Mouse (Mus musculus) cerebellum, adult 9-11 months (tissue): ENCODE data around the gene Zfp276.
"Not testable (repeated sequence)": the region's sequence is repeated elsewhere in the genome, so short reads cannot be mapped to it uniquely, and the experiment has no call there.

Experiments used
- DNase-seq: peaks from one replicate; pipeline ENCODE4 v3.0.0; 2022

Gene Zfp276

DNA sequence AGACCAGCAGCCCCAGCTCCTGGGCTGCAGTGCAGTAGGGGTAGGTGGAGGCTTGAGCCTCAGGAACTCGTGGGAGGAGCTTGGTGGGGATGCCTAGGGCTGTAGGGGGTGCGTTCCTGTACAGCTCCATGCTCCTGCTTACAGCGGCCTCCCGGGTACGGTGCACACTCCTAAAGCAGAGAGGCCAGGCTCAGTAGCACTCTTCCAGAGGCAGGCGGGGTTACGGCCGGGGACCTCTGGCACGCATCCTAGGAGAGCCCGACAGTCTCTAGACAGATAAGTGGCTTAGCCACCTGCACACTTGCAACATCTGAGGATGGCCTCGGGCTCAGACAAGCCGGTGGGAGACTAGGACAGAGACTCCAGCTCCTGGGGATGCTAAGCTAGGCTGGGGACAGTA, 8.5 kb upstream of the Zfp276 start:
- DNase-seq: no peak

DNA sequence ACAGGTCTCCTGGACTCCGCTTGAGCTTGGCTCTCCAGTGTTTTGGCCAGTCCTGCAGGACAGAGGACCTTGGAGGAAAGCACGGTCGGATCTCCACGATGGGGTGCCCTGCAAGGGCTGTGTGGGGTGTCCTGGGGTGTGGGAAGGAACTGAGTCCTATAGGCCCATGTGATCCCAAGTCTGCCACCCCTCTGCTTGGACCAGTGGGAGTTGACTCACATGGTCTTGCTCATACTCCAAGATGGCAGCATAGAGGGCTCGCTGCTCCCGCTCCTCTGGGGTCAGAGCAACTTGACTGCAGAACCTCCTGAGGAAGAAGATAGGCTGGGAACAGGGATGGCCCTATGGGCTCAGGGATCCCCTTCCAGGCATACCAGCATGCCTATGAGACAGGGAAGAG, 6.2 kb upstream of the Zfp276 start:
- DNase-seq: no peak

DNA sequence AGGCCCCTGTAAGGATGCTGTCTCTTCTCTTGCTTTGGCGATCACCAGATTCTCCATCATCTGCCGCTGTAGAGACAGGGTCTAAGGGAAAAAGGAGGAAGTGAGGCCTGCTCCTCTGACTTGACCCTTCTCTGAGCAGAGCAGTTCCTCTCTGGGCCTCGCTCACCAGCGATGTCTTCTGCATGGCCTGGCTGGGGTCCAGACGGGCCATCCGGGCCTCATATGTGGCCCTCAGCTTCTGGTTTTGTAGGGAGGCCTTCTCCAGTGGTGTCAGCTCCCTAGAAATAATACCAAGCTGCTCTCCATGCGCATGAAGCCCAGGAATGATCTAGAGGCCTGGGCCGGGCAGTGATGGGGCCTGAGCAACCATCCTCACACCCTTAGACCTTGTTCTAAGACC, 5.4 kb upstream of the Zfp276 start:
- no peak for DNase-seq

DNA sequence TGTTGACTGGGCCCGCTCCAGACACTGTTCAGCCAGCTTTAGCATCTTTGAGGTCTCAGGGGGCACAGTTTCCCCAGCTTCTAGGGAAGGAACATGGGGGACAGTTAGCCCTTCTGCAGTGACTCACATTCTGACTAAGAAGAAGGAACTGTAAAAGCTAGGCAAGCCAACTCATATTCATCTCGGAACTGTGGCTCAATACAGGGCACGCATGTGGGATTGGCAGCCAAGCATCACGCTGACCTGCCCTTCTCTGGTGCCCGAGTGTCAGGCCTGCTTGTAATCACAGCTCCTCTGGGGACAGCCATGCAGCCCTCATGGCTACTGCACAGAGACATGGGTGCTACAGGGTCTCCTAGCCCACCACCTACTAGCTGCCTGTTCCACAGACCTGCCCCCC, 3.1 kb upstream of the Zfp276 start:
- DNase-seq: no peak

DNA sequence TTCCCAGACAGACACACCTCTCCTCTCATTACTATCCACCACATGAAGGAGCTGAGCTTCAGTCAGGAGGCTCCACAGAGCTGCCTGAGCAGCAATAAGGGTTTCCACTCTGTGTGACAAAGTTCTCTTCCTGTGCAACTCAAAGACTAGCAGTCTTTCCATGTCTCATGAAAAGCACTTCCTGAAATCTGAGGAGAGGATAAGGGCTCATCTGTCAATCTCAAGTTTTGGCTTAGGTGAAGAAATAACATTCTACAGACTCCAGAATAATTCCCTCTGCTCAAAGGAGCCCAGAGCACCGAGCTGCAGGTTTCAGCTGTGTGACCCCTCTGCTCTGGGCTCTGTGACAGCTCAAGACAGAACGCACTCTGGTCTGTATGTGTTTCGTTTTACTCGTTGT, 1.1 kb upstream of the Zfp276 start:
- no peak for DNase-seq

DNA sequence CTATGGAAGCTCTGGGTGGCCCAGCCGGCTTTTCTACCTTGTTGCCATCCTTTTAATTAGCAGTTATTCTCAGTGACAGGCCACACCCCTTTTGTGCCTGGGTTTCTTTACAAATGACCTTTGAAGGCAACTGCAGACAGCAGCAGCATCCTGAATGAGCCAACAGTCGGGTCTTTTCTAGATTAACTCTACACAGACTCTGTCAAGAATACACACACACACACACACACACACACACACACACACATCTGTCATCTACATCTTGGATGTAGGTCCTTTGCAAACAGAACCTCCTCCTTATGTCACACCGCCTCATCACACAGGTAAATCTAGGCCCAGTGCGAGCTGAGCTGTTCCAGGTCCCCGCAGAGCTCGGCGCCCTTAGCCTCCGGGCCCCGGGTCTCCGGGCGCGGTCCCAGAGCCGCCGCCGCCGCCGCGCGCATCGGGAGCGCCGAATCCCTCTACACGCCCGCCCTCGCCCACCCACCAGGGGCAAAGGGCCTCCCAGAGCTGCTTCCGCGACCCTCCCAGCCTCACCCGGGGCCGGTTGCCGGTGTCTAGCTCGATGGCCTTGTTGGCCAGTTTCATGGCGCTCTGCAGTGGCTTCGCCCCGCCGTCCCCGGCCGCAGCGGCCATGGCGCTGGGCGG, 420 bp upstream of the Zfp276 start:
- no peak for DNase-seq

DNA sequence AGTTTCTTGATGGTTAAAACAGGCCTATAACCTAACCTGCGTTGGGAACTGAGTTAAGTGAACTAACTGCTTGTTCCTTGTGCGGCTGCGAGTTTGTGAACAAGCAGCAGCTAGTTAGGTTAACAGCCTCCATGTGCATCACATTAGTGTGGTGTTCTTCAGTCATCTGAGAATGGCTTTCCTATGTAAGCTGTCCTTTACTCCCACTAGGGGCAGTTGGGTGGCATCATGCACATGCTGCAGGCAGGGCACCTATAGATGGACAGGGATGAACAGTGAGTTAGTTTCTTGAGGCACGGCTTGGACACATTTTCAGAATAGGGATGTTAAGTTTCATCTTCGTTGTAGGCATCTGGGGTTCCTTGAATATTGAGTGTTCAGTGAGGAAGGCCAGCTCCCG, 1.2 kb downstream of the Zfp276 start:
- DNase-seq: no peak

DNA sequence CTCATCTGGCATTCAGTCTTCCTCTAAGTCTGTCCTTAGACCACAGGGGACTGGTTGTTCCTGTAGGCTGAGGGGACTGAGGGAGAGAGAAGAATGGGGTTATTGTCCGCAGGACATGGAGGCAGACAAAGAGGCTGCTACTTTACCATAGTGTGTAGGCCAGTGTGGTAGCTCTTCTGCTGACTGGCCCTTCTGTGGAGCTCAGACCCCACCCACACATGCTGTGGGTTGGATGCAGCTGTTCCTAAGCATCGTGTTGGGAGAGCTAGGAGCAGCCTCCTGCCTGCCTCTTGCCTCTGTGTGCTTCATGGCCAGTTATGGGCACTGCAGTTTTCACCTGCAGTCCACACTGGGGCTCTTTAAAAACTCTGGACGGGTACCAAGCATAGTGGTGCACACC, 3.1 kb downstream of the Zfp276 start:
- DNase-seq: no peak

DNA sequence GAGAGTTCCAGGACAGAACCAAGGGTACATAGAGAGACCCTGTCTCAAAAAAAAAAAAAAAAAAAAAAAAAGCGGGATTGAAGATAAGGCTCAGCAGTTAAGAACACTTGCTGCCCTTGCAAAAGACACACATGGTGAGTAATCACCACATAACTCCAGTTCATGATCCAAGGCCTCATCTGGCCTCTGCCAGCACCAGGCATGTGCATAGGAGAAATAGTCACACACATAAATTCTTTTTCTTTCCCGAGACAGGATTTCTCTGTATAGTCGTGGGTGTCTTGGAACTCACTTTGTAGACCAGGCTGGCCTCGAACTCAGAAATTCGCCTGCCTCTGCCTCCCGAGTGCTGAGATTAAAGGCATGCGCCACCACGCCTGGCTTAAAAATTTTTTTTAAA, 3.6 kb downstream of the Zfp276 start:
- DNase-seq: not testable (repeated sequence)

DNA sequence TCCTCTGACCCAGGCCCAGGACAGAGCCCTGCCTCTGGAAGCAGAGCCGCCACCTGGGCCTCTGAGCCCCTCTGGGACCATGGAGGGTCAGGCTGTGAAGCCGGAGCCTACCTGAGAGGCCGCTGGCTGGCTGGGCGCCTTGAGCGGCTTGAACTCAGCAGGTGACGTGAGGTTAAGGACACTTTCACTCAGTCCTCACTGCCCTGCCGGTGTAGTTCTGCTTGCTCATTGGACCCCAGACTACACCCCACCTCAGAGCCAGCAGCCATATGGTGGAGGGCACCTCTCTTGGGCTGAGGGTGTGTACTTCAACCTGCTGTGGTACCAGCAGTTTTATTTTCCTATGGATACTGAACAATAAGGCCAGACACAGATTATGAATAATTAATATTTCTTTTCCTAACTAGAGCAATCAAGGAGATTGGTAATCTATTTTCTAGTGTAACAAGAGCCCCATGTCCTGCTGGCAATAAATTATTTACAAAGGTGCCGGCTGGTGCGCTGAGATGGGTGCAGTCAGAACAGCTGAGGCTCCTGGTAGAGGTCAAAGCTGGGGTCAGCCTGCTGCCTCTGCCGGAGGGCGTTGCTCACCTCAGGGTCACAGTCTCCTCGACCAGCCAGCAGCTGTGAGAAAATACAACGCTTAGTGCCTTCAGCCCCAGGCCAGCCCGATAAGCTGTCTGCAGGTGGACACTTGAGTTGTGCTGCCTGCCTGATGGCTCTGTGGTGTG, 14.1 kb downstream of the Zfp276 start:
- no peak for DNase-seq

DNA sequence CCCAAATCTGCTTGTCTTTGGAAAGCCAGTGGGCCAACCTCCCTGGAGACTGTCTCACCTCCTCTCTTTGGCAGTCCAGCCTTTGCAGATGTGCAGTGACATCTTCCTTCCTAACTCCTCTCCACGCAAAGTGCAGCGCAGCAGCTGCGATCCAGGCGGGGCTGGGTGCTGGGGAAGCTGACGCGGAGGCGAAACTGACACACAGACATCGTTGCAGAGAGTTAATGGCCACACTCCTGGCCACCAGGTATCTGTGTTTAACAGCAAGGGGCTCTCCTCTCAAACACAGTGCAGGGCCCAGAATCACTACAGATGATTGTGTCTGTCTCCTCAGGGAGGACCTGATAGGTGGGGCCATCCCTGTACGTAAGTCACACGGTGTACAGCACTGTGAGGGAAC, 17.2 kb downstream of the Zfp276 start:
- DNase-seq: no peak

DNA sequence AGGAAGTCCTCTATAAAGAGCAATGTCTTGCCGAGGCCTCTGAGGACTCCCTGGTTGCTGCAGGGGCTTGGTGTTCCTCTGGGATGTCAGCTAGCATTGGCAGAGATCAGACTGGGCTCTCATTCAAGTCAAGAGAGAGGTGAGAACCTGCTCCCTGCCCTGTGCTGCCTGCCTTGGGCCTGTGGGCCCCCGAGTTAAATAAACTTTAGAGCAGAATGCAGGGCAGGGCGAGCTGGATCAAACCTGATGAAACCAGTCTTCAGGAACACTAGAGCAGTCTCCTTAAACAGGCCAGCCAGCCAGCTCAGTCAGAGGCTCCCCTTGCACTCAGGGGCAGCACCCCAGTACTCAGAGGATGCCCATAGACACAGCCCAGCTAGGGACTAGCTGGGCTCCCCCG, 17.9 kb downstream of the Zfp276 start:
- no peak for DNase-seq

DNA sequence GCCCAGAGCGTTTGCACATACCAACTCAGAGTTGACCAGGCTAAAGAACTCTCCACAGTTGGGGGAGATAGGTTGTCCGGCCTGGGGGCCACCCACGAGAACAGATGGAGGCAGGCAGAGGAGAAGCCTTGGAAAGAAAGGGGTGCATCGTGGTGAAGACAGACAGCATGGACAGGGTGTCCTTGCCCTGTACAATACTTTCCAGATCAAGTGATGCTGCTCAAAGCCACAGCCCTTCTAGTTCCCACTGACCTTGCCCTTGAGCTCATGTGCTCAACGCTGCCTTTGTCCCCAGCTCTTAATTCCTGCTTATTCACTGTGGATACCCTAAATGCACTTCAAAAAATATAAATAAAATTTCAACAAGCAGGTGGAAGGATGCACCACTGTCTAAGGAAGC, 20.5 kb downstream of the Zfp276 start:
- DNase-seq: no peak

DNA sequence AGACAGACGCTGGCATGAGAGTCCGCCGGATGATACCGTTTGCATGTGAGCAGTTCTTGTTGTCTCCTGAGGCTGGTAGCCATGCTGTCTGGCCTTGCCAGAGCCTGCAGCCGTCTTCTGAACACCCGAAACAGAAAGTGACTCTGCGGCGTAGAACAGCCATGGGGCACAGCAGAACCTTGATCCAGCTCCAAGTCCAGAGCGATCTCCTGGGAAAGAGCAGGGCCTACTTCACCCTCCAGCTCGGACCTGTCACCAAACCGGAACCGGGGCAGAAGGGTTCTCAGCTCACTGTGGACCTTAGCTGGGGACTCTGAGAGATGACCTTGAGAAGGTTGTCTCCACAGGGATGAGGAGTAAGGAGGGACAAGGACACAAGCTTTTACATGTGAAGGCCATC, 21.1 kb downstream of the Zfp276 start:
- no peak for DNase-seq

DNA sequence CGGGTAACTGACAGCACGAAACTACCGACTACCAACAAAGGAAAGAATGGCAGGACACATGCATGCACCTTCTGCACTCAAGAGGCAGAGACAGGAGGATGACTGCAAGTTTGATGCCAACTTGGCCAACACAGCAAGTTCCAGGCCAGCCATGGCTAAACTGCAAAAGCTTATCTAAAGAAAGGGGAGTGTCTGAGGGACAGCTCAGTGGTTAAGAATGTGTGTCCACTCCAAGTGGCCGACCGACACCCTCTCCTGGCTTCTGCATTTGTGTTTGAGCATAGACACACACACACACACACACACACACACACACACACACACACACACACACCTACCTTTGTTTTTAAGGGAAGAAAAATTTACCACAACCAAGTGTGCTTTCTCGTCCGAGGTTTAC, 24.4 kb downstream of the Zfp276 start:
- DNase-seq: no peak

DNA sequence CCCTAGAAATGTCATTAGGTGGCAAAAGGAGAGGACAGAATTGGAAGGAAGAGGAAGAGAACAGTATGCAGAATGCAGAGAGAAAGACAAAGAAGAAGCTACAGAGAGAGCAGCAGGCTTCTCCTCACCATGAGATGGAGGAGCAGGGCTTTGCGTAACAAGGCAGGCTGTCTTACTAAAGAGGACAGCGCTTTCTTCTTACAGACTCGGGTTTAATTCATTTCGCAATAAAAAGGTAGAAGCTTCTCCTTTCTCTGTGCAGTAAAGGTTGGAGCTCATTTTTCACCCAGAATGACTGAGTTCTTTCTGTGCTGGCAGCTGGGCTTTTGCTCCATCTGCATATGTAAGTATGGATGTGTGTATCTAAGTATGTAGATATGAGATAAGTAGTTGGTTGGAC, 25.8 kb downstream of the Zfp276 start:
- no peak for DNase-seq

DNA sequence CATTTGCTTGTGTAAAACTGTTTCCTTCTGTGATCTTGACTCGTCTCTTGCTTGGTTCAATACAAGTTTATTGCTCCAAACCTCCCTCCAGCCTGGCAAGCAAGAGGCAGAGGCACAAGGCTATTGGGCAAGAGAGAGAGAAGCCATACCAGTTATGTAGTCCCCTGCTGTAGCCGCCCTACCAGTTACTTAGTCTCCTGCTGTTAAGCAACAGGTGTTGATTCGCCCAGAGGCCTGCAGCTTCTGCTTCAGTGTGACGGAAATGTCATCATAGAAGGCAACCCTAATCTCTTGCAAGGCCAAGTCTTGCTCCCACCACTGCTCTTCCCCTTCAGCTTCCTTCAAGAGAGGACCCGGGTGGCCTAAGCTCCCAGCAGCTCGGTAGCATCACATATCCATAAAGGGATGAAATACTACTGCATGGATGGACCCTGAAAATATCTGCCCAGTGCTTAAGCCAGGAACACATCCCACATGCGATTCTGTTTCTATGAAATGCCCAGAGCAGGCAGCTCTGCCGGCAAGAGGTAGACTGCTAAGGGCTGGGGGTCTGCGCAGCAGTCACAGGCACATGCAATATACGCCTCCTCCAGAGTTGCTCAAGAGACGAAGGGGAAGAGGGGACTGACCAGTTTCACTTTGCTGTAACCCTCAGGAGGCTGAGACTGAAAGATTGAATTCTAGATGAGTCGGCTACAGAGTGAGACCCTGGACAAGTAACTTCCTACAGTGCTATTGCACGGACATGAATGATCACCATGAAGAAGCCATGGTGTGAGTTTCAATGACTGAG, 26.5 kb downstream of the Zfp276 start:
- DNase-seq: no peak

DNA sequence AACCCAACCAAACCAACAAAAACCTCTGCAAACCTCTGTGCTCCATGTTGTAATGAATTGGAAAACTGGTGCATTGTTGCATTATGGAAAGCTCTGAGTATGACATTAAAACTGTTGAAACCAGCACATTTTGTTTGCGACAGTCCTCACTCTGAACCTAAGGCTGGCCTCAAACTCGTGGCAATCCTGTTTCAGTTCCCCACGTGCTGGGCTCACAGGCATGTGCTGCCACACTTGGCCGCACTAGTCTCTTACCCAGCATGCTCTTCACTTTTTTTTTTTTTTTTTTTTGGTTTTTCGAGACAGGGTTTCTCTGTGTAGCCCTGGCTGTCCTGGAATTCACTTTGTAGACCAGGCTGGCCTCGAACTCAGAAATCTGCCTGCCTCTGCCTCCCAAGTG, 29.0 kb downstream of the Zfp276 start:
- not testable (repeated sequence) for DNase-seq

DNA sequence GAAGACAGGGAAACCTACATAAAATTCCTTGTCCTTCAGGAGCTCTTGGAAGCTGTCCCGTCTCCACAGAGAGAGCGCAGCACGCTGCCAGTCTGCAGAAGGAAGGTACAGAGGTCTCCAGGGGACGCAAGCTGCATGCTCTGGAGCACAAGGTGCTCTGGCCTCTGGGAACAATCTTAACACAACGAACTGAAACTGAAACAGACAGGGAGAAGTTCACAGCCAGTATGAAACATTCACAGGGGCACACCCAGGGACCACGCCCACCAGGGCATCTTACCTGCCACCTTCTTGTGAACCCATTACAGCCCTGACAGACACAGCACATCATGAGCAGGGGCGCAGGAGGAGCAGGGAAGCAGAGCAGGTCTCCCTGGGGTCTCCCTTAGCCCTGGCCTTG, 30.0 kb downstream of the Zfp276 start:
- no peak for DNase-seq

DNA sequence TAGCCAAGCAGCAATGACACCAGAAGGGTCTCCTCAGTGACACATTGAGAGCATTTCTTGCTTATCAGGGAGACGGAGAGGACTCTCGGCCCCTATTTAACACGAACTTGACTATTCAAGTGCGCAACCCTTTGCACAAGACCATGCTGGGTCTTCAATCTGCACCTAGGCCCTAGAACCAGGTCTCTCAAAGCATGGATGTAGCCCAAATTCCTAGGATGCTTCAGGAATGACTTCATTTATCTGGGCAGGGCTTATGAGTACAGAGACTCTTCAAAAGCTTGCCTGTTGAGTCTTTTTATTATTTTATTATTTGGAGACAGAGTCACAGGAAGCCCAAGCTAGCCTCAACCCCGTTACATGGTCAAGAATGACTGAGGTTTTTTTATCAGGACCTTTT, 30.5 kb downstream of the Zfp276 start:
- no peak for DNase-seq

DNA sequence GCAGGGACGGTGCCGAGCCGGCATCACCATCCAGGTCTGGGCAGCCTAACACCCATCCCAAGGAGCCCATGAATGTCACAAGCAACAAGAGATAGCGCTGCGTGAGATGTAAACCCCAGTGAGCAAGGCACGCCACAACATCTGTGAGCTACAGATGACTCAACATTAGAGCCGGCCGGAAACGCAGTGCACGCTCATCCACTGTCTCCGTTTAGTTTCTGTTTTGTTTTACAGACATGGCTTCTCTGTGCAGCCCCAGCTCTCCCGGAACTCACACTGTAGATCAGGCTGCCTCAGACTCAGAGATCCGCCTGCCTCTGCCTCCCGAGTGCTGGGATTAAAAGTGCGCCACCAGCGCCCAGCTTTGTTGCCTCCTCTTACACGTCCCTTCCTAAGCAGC, 33.4 kb downstream of the Zfp276 start:
- DNase-seq: no peak

DNA sequence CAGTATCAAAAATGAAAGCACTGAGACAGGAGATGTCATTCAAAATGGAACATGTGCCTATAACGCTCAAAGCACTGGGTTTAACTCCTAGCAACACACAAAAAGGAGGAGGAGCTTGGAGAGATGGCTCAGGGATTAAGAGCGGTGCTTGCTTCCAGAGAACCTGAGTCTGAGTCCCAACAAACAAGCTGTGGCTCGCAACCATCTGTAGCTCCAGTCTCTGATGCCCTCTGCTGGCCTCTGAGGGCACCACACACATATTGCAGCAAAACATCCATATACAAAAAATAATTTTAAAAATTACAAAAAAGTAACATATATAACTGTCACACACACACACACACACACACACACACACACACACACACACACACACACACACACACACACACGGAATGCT, 36.2 kb downstream of the Zfp276 start:
- no peak for DNase-seq

DNA sequence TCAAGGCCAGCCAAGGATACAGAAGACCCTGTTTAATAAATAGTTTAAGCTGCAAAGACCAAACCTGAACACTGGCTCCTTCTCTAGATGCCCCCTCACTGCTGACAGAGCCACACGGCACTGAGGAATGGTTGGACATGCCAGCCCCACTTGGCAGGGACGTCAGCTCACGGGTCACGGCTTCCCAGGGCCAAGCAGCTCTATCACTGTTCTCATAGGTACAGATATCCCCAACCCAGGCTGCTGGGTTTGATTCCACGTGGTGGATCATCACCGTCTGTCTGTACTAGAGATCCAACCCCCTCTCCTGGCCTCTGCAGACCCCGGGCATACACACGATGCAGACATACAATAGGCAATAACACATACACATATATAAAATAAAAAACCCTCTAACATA, 36.7 kb downstream of the Zfp276 start:
- DNase-seq: no peak

DNA sequence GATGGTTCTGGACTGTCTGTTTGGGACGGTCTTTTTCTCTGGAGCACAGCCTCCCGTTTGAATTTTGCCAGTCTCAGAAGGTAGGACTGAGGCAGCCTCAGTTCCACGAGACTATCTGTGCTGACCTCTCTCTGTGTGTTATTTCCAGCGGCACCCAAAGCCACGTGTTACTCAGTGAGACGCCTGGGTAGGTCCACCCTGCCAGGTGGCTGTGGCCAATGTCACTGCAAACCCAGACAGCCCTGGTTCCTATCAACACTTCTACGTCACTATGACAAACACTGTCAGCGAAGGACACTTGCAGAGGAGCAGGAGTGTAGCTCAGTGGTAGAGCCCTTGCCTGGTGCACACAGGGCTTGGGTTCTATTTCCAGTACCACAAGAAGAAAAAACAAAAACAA, 37.7 kb downstream of the Zfp276 start:
- DNase-seq: no peak
